Mouse (Mus musculus): ENCODE results near the gene Tmem97. TPM values are rescaled to one million over a fixed set of nuclear protein-coding genes. Genes with fewer than 3 reads are reported as not detected.
"Not testable (repeated sequence)": the region's sequence is repeated elsewhere in the genome, so short reads cannot be mapped to it uniquely, and the experiment has no call there.

The Tmem97 gene
- 10 to 100 TPM; 21.7 to 22.8 TPM for total RNA-seq (2021)
- long read RNA-seq, transcript Tmem97-201 (3 exons, 1,375 nt): major isoform, 32 of 33 reads
- long read RNA-seq, partial matches to known transcripts: 0 of 33 reads
- long read RNA-seq, other reads (novel, unspliced or antisense): 1 of 33 reads

DNA sequence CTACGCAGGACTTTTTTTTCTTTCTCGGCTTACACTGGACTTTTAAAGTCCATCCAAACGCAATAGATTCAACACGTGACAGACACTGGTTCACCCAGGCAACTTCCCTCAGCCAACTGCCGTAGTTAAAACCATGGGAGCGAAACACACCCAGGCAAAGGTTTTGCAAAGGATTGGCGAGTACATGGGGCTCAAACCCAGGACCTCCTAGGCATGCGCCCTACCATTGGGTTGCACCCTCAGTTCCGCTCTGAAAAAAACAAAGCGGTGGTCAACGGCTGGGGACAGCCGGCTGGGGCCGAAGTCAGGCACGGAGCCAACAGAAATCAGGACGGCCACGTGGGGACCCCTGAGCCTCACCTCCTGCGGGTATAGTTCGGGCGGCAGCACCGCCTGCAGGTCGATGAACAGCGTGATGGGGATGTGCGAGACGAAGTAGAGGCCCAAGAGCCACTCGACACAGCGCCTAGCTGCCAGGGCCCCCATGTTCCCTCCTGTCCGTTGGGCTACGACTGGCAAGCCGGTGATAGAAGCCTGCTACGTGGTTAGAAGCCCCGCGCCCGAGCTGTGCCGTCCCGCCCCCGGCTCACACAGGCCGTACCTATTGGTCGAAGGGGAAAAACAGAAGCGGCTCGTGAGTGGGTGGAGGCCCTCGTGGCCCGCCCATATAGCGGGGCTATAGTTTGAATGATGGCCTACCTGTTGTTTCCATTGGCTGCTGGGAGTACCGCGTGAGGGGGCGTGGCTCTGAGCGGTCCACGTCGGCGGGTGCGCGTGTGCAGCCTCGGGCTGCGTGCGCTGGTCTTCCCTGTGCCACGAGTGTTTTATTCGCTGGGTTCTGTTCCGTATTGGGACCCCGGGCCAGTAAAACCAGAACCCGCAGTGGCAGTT is at the start of gene Tmem97:
TSS of gene Tmem97 (minus strand) at position 610 of the 891 bp plus-strand sequence.
- peak; percentile 90 to 93 for DNase-seq (ENCODE audit: low spot score in 2 of 2)

DNA sequence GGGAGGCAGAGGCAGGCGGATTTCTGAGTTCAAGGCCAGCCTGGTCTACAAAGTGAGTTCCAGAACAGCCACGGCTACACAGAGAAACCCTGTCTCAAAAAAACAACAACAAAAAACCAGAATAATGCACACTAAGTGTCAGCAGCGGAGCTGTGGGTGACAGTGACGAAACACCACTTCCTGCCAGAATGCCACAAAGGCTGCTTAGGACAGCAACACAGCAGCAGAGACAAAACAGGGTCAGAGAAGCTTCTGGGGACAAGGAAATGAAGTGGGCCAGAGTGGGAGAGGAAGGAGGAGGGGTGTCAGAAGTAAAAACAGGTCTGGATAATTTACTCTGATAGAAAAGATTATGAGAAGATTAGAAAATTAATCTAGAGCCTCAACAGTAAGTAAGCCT is 49.5 kb upstream of the Tmem97 start:
- no peak for DNase-seq (ENCODE audit: low spot score in 2 of 2)

DNA sequence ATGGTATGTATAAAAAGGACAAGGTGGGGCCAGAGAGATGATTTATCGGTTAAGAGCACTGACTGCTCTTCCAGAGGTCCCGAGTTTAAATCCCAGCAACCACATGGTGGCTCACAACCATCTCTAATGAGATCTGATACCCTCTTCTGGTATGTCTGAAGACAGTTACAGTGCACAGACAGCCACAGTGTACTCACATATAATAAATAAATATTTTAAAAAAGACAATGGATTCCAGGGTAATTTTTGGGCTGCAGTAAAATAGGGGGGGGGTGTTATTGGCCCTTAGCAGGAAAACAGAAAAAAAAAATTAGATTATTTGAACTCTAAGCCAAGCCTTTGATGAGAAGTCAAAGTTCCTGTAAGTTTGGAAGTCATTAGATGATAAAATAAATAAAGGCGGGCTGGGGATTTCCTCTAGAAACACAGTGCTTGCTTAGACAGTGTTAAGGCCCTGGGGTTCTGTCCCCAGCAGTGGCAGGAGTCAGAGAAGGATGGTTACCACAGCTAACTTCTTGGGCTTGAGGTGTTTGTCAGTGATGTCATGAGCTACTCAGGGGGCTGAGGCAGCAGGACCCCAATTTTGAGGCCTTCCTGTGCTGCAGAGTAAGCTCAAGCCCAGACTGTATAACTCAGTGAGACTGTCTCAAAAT is 48.3 kb upstream of the Tmem97 start:
- DNase-seq (ENCODE audit: low spot score in 2 of 2): no peak

DNA sequence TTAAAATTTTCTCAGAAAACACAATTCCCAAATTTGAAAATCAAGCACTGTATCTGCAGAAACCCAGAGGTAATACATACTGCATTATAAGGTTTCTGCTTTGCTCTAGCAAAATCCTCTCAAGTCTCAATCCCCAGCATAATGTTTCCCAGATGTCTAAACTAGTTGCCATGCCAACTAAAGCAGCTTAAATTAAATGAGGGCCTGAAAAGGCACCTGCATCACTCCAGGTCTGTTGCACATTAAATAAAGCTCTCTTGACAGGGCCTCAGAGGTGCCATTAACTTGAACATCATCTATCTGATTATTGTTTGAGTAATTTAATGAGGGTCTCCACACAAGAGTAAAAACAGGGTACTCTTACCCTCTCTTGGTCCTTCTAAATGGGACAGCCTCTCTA is 46.2 kb upstream of the Tmem97 start:
- no peak for DNase-seq (ENCODE audit: low spot score in 2 of 2)

DNA sequence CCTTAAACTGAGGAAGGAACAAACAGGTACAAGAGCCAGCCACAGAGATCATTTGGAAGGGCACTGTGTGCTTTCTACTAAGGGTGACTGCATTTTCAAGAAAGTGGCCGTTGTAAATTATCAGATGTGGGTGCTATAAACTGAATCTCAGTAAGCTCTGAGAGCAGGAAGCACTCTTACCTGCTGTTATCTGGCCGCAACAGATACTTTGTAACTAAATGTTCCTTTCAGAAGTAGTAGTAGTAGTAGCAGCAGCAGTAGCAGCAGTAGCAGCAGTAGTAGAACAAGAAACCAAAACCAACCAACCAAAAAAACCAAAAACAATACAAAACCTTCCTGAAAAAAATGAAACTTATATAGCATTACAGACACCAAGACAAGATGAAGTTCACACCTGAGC is 45.2 kb upstream of the Tmem97 start:
- DNase-seq (ENCODE audit: low spot score in 2 of 2): no peak

DNA sequence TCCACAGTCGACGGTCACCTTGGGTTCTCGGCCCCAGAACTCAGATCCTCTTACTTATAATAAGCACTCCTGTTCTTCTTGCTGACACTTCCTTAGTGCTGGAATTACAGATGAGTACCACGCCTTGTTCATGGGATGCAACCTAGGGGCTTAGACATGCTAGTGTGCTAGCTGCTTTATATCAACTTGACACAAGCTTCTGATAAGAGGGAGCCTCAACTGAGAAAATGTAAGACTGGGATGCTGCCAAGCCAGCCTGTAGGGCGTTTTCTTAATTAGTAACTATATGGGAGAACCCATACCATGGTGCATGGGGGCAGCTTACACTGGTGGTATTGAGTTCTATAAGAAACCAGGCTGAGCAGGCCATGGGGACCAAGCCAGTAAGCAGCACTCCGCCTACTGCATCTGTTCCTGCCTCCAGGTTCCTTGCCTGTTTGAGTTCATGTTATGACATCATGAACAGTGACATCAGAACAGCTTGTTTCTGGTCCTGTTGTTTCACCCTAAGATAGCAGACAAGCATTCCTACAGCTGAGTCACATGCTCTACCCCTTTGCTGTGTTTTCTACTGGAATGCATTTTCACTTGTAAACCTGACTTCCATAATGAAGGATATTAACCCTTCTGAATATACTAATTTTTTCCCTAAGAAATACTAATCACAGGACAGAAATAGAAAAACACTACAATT is 43.8 kb upstream of the Tmem97 start:
- no peak for DNase-seq (ENCODE audit: low spot score in 2 of 2)

DNA sequence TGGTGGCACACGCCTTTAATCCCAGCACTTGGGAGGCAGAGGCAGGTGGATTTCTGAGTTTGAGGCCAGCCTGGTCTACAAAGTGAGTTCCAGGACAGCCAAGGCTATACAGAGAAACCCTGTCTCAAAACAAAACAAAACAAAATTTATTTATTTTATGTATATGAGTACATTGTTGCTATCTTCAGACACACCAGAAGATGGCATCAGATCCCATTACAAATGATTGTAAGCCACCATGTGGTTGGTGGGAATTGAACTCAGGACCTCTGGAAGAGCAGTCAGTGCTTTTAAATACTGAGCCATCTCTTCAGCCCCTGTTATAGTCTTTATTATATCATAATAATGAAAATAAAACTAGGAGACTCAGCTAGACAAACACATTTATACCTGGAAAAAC is 37.1 kb upstream of the Tmem97 start:
- not testable (repeated sequence) for DNase-seq (ENCODE audit: low spot score in 2 of 2)

DNA sequence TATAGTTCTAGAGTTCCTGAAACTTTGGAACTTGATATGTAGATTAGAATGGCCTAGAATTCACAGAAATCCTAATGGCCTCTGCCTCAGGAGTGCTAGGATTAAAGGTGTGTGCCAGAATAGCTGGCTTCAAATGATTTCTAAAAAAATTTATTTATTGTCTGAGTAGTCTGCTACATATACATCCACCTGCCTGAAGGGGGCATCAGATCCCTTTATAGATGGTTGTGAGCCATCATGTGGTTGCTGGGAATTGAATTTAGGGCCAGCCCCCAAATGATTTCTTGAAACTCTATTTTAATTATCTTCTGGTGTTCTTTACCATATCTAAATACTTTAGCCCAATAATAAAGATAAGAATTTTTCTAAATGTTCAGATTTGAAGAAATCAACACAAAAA is 35.5 kb upstream of the Tmem97 start:
- DNase-seq (ENCODE audit: low spot score in 2 of 2): no peak

DNA sequence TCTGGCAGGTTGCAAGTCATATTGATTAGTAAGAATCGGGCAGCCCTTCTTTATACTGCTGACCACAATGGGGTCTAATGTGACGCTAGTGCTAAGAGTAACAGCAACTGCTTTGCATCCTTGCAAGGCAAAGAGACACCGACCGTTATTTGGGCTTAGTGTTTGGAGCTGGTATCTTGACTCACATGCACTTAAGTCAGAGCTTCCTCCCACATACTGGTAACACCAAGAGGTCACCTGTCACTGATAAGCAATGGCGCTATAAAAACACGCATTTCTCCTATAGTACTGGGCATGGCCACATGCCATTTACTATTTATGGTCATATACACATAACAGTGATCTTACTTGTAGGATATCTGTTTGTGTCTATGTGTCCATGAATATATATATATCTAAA is 32.3 kb upstream of the Tmem97 start:
- DNase-seq (ENCODE audit: low spot score in 2 of 2): no peak

DNA sequence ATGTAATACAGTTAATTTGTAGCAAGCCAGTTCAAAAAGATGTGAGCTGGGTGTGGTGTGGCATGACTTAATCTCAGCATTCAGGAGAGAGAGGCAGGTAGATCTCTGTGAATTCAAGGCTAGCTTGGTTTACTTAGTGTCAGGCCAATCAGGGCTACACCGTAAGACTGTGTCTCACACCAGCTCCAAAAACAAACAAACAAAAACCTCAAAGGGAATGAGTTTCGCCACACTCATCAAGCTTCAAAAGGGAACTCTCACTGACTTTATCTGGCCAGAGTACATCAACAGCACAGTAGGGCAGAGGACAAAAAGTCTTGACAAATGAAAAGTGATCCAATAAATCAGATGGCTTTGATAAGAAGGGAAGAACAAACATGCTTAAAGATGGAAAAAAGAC is 24.4 kb upstream of the Tmem97 start:
- no peak for DNase-seq (ENCODE audit: low spot score in 2 of 2)

DNA sequence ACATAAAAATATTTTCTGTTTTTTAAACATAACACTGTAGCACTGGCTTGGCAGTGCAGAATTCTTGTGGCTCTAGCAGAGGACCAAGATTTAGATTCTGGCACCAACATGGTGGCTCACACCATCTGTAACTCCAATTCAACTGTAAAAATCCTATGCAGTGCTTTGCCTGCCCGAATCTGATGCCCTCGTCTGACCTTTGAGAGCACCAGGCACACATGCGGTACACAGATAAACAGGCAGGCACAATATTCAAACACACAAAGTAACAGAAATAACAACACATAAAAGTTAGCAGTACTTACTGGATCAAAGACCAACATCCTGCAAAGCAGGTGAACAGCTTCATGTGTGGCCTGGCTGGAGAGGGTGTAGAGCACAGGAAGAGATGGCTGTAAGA is 24.0 kb upstream of the Tmem97 start:
- no peak for DNase-seq (ENCODE audit: low spot score in 2 of 2)

DNA sequence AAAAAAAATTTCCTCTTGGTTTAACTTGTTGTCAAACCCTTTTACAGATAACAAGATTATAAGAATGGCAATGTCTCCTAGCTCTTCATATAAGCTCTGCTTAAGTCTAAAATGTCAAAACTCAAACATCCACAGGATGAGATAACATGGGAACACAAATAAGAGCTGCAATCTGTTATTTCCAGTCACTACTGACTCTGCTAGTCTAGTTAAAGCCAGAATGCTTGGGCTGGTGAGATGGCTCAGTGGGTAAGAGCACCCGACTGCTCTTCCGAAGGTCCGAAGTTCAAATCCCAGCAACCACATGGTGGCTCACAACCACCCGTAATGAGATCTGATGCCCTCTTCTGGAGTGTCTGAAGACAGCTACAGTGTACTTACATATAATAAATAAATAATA is 23.5 kb upstream of the Tmem97 start:
- not testable (repeated sequence) for DNase-seq (ENCODE audit: low spot score in 2 of 2)

DNA sequence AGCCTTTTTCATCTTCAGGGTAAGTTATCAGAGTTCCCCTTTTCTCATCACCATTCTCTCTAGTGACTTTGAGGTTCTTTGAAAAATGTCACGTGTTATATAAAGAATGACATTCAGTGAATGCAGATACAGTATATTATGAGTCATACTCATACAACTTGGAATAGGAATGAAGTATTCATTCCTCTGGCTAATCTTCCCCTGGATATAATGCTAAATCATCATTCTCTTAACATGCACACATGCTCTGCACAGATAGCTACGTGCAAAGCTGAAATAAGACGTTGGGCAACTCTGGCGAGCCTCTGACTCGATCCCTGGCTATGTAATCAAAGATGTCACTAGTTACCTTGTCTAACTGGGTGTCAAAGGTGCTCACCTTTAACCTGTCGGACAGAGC is 21.3 kb upstream of the Tmem97 start:
- DNase-seq (ENCODE audit: low spot score in 2 of 2): no peak

DNA sequence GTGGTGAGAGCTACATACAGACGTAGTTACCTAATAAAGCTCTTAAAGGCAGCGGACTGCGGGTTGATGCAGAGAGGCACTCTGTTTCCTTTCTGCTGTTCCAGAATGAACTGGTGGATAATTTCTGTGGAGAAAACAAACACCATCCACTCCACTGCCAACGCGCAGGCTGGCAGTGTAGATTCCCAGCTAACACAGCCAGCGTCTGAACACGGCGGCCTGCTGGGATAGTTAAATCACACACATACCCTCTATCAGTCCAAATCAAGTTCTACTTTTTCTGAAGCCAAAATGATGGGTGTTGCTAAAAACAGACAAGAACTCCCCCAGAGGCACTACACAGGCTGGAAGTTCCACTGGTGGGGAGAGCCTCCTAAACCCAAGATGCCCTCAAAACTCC is 20.9 kb upstream of the Tmem97 start:
- peak in 1 of 2 experiments; percentile 47 for DNase-seq (ENCODE audit: low spot score in 2 of 2)

DNA sequence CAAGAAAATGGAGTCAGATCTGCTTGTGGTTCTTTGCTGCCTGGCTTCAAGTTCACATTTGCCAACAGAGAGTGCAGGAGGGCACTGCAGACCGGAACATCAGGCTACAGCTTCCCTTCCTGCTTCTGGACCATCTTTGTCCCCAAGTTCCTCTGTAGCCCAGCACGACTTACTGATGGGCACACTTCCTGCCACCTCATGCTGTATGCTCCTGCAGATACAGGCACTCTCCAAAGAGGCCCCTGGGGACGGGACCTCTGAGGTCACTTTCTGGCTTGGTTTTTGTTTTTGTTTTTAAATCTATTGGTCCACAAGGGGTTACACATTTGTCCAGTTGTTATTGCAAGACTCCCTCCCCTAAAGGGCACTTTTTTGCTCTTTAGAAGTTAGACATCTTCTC is 19.2 kb upstream of the Tmem97 start:
- no peak for DNase-seq (ENCODE audit: low spot score in 2 of 2)

DNA sequence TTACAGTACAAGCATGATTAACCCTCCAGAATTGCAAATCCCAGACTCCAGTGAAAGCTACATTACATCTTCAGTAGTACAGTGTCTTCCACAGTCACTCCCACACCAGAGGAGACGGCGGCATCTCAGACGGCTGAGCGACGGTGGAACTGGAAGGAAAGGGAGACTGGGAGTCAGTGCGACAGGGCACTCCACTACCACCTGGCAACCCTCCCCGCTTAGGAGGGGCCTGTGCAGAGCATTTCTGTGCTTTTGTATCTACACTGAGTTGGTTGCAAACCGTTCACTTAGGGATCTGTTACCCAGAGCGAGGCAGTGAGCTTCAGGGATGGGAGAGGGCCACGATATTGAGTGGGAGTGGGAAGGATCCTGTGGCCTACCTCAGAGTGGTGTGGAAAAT is 18.2 kb upstream of the Tmem97 start:
- DNase-seq (ENCODE audit: low spot score in 2 of 2): no peak

DNA sequence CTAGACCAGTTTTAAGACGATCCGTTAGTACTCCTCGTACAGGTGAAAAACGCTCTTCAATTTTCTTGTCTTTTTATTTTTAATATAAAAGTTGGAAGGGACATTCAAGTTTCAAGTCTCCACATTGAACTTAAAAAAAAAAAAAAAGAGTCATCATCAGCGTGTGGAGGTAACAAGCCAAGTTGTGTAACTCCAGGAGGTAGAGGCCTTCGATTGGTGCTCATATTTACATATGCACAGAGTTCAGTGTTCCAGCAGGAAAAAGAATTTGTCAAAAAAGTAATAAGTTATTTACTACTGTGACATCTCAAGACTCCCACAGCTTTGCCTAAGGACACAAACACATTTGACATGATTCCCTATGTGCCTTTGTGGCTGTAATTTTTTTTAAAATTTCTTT is 17.0 kb upstream of the Tmem97 start:
- no peak for DNase-seq (ENCODE audit: low spot score in 2 of 2)

DNA sequence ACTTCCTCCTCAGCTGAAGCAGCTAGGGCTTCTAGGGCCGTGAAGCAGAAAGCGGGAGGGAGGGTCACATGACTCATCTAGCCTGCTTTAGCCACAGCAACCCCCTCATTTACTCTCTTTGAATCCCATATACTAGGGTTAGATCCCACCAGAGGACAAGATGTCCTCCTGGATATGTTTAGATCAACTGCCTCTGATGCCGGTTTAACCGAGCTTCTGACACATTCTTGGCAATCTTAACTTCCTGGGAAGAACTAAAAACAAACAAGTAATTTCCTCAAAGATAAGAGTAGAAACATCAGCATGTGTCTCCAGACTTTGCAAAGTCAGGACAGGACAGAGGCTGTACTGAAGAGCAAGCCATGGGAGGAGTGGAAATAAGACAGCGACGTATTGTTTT is 16.2 kb upstream of the Tmem97 start:
- no peak for DNase-seq (ENCODE audit: low spot score in 2 of 2)

DNA sequence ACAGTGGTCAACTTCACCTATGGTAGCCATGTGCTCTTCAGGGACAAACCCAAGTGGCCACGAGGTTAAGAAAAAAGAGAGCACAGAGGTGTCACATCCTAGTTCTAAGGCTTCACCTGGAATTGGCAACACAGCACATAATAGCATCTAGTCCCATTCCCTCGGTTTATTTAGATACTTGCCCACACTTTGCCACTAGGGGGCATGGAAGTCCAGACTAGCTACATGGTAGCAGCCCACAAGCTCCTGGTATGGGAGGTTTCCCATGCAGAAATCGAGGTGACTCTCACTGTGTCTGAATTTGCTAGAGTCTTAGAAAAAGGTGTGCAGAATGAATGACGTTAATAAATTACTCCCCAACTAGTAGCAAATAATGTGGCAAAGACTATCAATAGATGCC is 9.9 kb upstream of the Tmem97 start:
- DNase-seq (ENCODE audit: low spot score in 2 of 2): peak; percentile 72 to 83

DNA sequence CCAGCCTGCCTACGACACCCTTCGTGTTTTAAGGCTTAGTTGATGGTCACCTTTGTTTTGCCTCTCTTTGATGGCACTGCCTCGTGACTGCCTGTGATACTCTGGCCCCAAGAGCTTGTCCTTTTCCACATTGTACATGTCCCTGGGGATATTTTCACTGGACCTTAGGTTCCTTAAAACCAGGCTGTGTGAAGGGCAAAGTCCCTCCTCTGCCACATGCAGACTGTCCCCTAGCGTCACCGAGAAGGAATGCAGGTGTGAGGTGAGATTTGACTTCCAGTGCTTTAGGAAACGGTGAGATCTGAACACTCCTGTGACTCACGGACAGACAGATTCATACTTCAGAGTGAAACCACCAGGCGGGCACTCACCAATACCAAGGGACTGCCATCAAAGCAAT is 6.7 kb upstream of the Tmem97 start:
- no peak for DNase-seq (ENCODE audit: low spot score in 2 of 2)

DNA sequence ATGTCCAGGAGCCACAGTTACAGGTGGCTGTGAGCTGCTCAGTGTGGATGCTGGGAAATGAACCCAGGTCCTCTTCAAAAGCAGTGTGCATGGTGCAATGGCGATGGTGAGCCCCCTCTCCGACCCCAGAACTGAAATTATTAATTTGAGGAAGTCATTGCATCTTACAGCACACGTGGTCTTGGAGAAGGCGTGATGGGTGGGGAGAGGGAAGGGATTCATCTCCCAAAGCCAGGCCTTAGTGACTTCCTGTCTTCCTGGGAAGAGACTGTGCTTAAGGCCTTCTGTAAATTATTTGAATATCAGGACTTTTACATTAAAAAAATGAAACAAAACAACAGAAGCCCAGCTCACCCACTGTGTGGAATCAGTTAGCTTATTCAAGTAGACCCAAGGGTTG is 5.5 kb upstream of the Tmem97 start:
- DNase-seq (ENCODE audit: low spot score in 2 of 2): no peak

DNA sequence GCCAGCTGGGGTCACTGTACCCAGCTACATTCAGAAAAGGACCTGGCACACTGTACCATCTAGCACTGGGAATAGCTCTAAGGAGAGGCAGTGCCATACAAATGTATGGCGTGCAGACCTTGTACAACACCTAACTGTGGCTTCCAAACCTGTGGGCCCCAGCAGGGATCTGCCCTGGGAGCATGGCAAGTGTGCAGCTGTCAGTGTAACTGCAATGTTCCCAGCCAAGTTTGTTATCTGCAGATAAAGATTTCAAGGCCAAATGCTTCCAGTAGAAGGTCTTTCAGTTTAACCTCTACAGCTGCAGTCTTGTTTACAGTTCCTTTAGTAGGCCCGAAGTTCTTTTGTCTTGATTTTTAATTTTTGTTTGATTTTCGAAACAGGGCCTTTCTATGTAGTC is 5.0 kb upstream of the Tmem97 start:
- no peak for DNase-seq (ENCODE audit: low spot score in 2 of 2)

Data from layer of hippocampus, postnatal 10 days (tissue).